Mouse (Mus musculus): ENCODE measurements around the gene Triobp. TPM values are rescaled to one million over a fixed set of nuclear protein-coding genes. Genes with fewer than 3 reads are reported as not detected.

The Triobp gene
- polyA plus RNA-seq, 1 experiment from 2014 or later: 40.0 TPM

GRCm38 (mm10) chr15:78992235-78992634 is 44.7 kb downstream of the Triobp start:
- Histone ChIP-seq H3K27me3 (no peaks in the 10 kb centered on the region), H3K36me3 (peaks cover 83% of the 10 kb centered on the region), H3K9me3 (no peaks in the 10 kb centered on the region), H3K4me3 (no peak overlapping the region), H3K27ac (replicated peaks) (no peak overlapping the region), H3K4me2 (replicated peaks) (no peak overlapping the region), H3K4me1 (peaks cover 9% of the 10 kb centered on the region; the same call in 1 of the 2 replicates), H3K9ac (replicated peaks) (no peak overlapping the region)
- 96% methylated on average over 7 of the region's 7 CpGs for WGBS
- ATAC-seq (ENCODE audit: low FRiP score, low read depth): no peak

GRCm38 (mm10) chr15:78992925-78993324 is 45.4 kb downstream of the Triobp start:
- H3K9ac ChIP-seq (replicated peaks): no peak overlapping the region
- 97% methylated on average over 24 of the region's 24 CpGs for WGBS
- no peak for ATAC-seq (ENCODE audit: low FRiP score, low read depth)
- H3K4me2 ChIP-seq (replicated peaks): no peak overlapping the region
- no peaks in the 10 kb centered on the region for H3K9me3 ChIP-seq
- no peaks in the 10 kb centered on the region for H3K27me3 ChIP-seq
- peaks cover 83% of the 10 kb centered on the region for H3K36me3 ChIP-seq
- H3K4me1 ChIP-seq: peaks cover 7% of the 10 kb centered on the region; the same call in 1 of the 2 replicates
- H3K4me3 ChIP-seq: no peak overlapping the region
- no peak overlapping the region for H3K27ac ChIP-seq (replicated peaks)

GRCm38 (mm10) chr15:78995916-78996315 is 48.4 kb downstream of the Triobp start:
- H3K4me1 ChIP-seq: no peaks in the 10 kb centered on the region
- no peaks in the 10 kb centered on the region for H3K27me3 ChIP-seq
- ATAC-seq (ENCODE audit: low FRiP score, low read depth): no peak
- H3K36me3 ChIP-seq: peaks cover 82% of the 10 kb centered on the region
- no peak overlapping the region for H3K4me3 ChIP-seq
- H3K9me3 ChIP-seq: no peaks in the 10 kb centered on the region
- no peak overlapping the region for H3K27ac ChIP-seq (replicated peaks)
- WGBS: 85% methylated on average over 4 of the region's 4 CpGs
- no peak overlapping the region for H3K4me2 ChIP-seq (replicated peaks)
- no peak overlapping the region for H3K9ac ChIP-seq (replicated peaks)

GRCm38 (mm10) chr15:78996663-78997062 is 49.1 kb downstream of the Triobp start:
- no peak for ATAC-seq (ENCODE audit: low FRiP score, low read depth)

GRCm38 (mm10) chr15:78998348-78998747 is 50.8 kb downstream of the Triobp start:
- H3K9ac ChIP-seq (replicated peaks): no peak overlapping the region
- 69% methylated on average over 8 of the region's 8 CpGs for WGBS

More at GRCm38 (mm10) chr15:78996663-78997062, 49.1 kb downstream of the Triobp start:
- H3K9me3 ChIP-seq: no peaks in the 10 kb centered on the region
- no peak overlapping the region for H3K9ac ChIP-seq (replicated peaks)
- H3K4me2 ChIP-seq (replicated peaks): no peak overlapping the region
- H3K27me3 ChIP-seq: no peaks in the 10 kb centered on the region
- H3K4me3 ChIP-seq: no peak overlapping the region
- 89% methylated on average over 3 of the region's 3 CpGs for WGBS
- H3K27ac ChIP-seq (replicated peaks): no peak overlapping the region
- peaks cover 82% of the 10 kb centered on the region for H3K36me3 ChIP-seq
- H3K4me1 ChIP-seq: no peaks in the 10 kb centered on the region

GRCm38 (mm10) chr15:78999586-78999985 is 52.1 kb downstream of the Triobp start:
- Histone ChIP-seq H3K27me3 (no peaks in the 10 kb centered on the region), H3K4me1 (no peaks in the 10 kb centered on the region), H3K27ac (replicated peaks) (no peak overlapping the region), H3K36me3 (peaks cover 81% of the 10 kb centered on the region), H3K9me3 (no peaks in the 10 kb centered on the region), H3K4me3 (no peak overlapping the region), H3K4me2 (replicated peaks) (no peak overlapping the region), H3K9ac (replicated peaks) (no peak overlapping the region)
- 92% methylated on average over 11 of the region's 11 CpGs for WGBS
- ATAC-seq (ENCODE audit: low FRiP score, low read depth): no peak

More at GRCm38 (mm10) chr15:78998348-78998747, 50.8 kb downstream of the Triobp start:
- H3K4me1 ChIP-seq: no peaks in the 10 kb centered on the region
- H3K9me3 ChIP-seq: no peaks in the 10 kb centered on the region
- no peak overlapping the region for H3K27ac ChIP-seq (replicated peaks)
- no peaks in the 10 kb centered on the region for H3K27me3 ChIP-seq
- peaks cover 82% of the 10 kb centered on the region for H3K36me3 ChIP-seq
- H3K4me2 ChIP-seq (replicated peaks): no peak overlapping the region
- no peak for ATAC-seq (ENCODE audit: low FRiP score, low read depth)
- H3K4me3 ChIP-seq: no peak overlapping the region

- Histone ChIP-seq H3K4me3 (no peak overlapping the region), H3K4me1 (no peaks in the 10 kb centered on the region), H3K9me3 (no peaks in the 10 kb centered on the region), H3K9ac (replicated peaks) (no peak overlapping the region), H3K27ac (replicated peaks) (no peak overlapping the region), H3K36me3 (peaks cover 82% of the 10 kb centered on the region), H3K4me2 (replicated peaks) (no peak overlapping the region), H3K27me3 (no peaks in the 10 kb centered on the region)
- 89% methylated on average over 7 of the region's 7 CpGs for WGBS
- ATAC-seq (ENCODE audit: low FRiP score, low read depth): no peak
Measured at GRCm38 (mm10) chr15:79000357-79000791, 52.9 kb downstream of the Triobp start.

GRCm38 (mm10) chr15:79001559-79001958 is 54.0 kb downstream of the Triobp start:
- ATAC-seq (ENCODE audit: low FRiP score, low read depth): no peak
- Histone ChIP-seq H3K9ac (replicated peaks) (no peak overlapping the region), H3K4me1 (no peaks in the 10 kb centered on the region), H3K27ac (replicated peaks) (no peak overlapping the region), H3K4me3 (no peak overlapping the region), H3K4me2 (replicated peaks) (no peak overlapping the region), H3K36me3 (peaks cover 85% of the 10 kb centered on the region), H3K9me3 (no peaks in the 10 kb centered on the region), H3K27me3 (no peaks in the 10 kb centered on the region)
- WGBS: 93% methylated on average over 5 of the region's 5 CpGs

GRCm38 (mm10) chr15:79002036-79002435 is 54.5 kb downstream of the Triobp start:
- H3K36me3 ChIP-seq: peaks cover 90% of the 10 kb centered on the region

GRCm38 (mm10) chr15:79003079-79003478 is 55.6 kb downstream of the Triobp start:
- no peak overlapping the region for H3K4me3 ChIP-seq
- no peak overlapping the region for H3K27ac ChIP-seq (replicated peaks)
- no peak overlapping the region for H3K4me2 ChIP-seq (replicated peaks)
- no peak overlapping the region for H3K9ac ChIP-seq (replicated peaks)
- H3K9me3 ChIP-seq: no peaks in the 10 kb centered on the region
- WGBS: 83% methylated on average over 3 of the region's 3 CpGs
- ATAC-seq (ENCODE audit: low FRiP score, low read depth): no peak
- H3K4me1 ChIP-seq: no peaks in the 10 kb centered on the region
- peaks cover 86% of the 10 kb centered on the region for H3K36me3 ChIP-seq
- H3K27me3 ChIP-seq: no peaks in the 10 kb centered on the region

More at GRCm38 (mm10) chr15:79002036-79002435, 54.5 kb downstream of the Triobp start:
- WGBS: 56% methylated on average over 19 of the region's 19 CpGs
- no peaks in the 10 kb centered on the region for H3K27me3 ChIP-seq
- H3K9ac ChIP-seq (replicated peaks): no peak overlapping the region
- H3K27ac ChIP-seq (replicated peaks): no peak overlapping the region
- H3K4me2 ChIP-seq (replicated peaks): no peak overlapping the region
- no peaks in the 10 kb centered on the region for H3K9me3 ChIP-seq
- H3K4me3 ChIP-seq: no peak overlapping the region
- no peak for ATAC-seq (ENCODE audit: low FRiP score, low read depth)
- no peaks in the 10 kb centered on the region for H3K4me1 ChIP-seq

- Histone ChIP-seq H3K9me3 (no peaks in the 10 kb centered on the region), H3K9ac (replicated peaks) (no peak overlapping the region), H3K27me3 (no peaks in the 10 kb centered on the region), H3K27ac (replicated peaks) (no peak overlapping the region), H3K4me1 (no peaks in the 10 kb centered on the region), H3K4me2 (replicated peaks) (no peak overlapping the region), H3K36me3 (peaks cover 62% of the 10 kb centered on the region), H3K4me3 (no peak overlapping the region)
- ATAC-seq (ENCODE audit: low FRiP score, low read depth): no peak
- WGBS: 92% methylated on average over 9 of the region's 9 CpGs
Measured at GRCm38 (mm10) chr15:79005581-79005980, 58.1 kb downstream of the Triobp start.

- Histone ChIP-seq H3K9ac (replicated peaks) (no peak overlapping the region), H3K4me1 (peaks cover 2% of the 10 kb centered on the region; the same call in 1 of the 2 replicates), H3K4me3 (no peak overlapping the region), H3K4me2 (replicated peaks) (no peak overlapping the region), H3K27ac (replicated peaks) (no peak overlapping the region), H3K27me3 (no peaks in the 10 kb centered on the region), H3K9me3 (no peaks in the 10 kb centered on the region), H3K36me3 (peaks cover 52% of the 10 kb centered on the region)
- no peak for ATAC-seq (ENCODE audit: low FRiP score, low read depth)
- 83% methylated on average over 3 of the region's 3 CpGs for WGBS
Measured at GRCm38 (mm10) chr15:79006638-79007037, 59.1 kb downstream of the Triobp start.

GRCm38 (mm10) chr15:79007059-79007458 is 59.5 kb downstream of the Triobp start:
- Histone ChIP-seq H3K9me3 (no peaks in the 10 kb centered on the region), H3K36me3 (peaks cover 47% of the 10 kb centered on the region), H3K27ac (replicated peaks) (no peak overlapping the region), H3K27me3 (no peaks in the 10 kb centered on the region), H3K4me2 (replicated peaks) (no peak overlapping the region), H3K4me1 (peaks cover 3% of the 10 kb centered on the region; the same call in 1 of the 2 replicates), H3K4me3 (no peak overlapping the region), H3K9ac (replicated peaks) (no peak overlapping the region)
- 95% methylated on average over 5 of the region's 5 CpGs for WGBS
- ATAC-seq (ENCODE audit: low FRiP score, low read depth): no peak
